Mouse (Mus musculus) liver, embryonic 12.5 days (tissue): ENCODE measurements around the gene Afg1l. TPM values are rescaled to one million over a fixed set of nuclear protein-coding genes. Genes with fewer than 3 reads are reported as not detected.
A peak's percentile ranks its signal among the peaks of the same experiment; 100 is the strongest.

Experiments used
- ATAC-seq: fragments of 200-750 bp; cut with Nextera tagmentation; 2 replicates; pipeline ENCODE4 v1.8.0; 2017; ENCODE audit warnings: moderate number of reproducible peaks, mild to moderate bottlenecking, moderate library complexity
- H3K27ac ChIP-seq: fragments of 300-500 bp; sonication (generic); 2 replicates; pipeline ENCODE4 v1.5.1; 2016; ENCODE audit warnings: mild to moderate bottlenecking
- H3K27me3 ChIP-seq: fragments of 300-500 bp; sonication (generic); replicated peaks from 2 replicates; pipeline ENCODE4 v1.6.1; 2016; ENCODE audit warnings: mild to moderate bottlenecking, moderate library complexity
- H3K36me3 ChIP-seq: fragments of 300-500 bp; sonication (generic); 2 replicates; pipeline ENCODE4 v1.6.1; 2016; ENCODE audit warnings: mild to moderate bottlenecking, moderate library complexity
- H3K4me1 ChIP-seq: fragments of 300-500 bp; sonication (generic); 2 replicates; pipeline ENCODE4 v1.6.1; 2016
- H3K4me2 ChIP-seq: fragments of 300-500 bp; sonication (generic); 2 replicates; pipeline ENCODE4 v1.6.1; 2016; ENCODE audit warnings: mild to moderate bottlenecking, moderate library complexity
- H3K4me3 ChIP-seq: fragments of 300-500 bp; sonication (generic); 2 replicates; pipeline ENCODE4 v1.5.1; 2016; ENCODE audit warnings: mild to moderate bottlenecking, moderate library complexity
- H3K9ac ChIP-seq: fragments of 300-500 bp; sonication (generic); 2 replicates; pipeline ENCODE4 v1.6.1; 2016; ENCODE audit warnings: mild to moderate bottlenecking, moderate library complexity
- H3K9me3 ChIP-seq: fragments of 300-500 bp; sonication (generic); replicated peaks from 2 replicates; pipeline ENCODE4 v1.6.1; 2016; ENCODE audit warnings: mild to moderate bottlenecking, moderate library complexity
- WGBS: fragments of 180-500 bp; shearing (Covaris S2); methylation state at CpG from one replicate; pipeline ENCODE4 v1.1.7; 2016; ENCODE audit not compliant: insufficient replicate concordance; 5-methylcytosine and 5-hydroxymethylcytosine counted together
- polyA plus RNA-seq: library from polyadenylated mRNA; unstranded; fragments of >200 nt; fragmentation: Nextera tagmentation; extraction: Ambion mirVana; gene quantifications from 2 replicates; pipeline ENCODE4 v1.2.1, GENCODE M21; 2016

The Afg1l gene
- polyA plus RNA-seq, 1 experiment from 2014 or later, result 3.2 TPM

DNA sequence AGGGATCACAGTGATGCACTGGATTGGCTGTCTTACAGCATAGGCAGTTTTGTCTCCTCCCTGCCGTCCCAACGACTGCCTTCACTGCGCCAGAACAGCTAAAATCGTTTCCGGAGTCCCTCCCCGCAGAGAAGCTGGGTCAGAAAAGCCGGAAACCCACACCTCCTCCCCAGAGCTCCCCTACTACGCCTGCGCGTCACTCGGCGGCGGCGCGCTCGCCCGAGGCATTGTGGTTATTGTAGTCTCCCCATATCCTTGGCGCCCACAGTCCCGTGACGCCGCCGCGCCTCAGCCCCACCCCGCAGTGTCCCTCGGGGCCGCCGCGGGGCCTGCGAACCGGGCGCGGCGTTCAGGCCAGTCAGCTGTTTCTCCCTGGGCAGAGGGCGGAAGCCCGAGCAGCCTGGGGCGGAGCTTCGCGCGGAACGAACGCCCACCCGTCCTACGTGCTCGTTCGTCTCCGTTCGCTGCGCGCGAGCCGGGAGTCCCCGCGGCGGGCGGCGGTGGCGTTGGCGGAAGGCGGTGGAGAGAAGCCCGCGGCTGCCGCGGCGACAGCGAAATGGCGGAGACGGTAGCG, 23.5 kb upstream of the Afg1l start, which contains the start of gene Snx3:
Snx3 (plus strand) TSS at position 256 of the 574 bp plus-strand sequence.
- peak; percentile 98 for ATAC-seq
- H3K36me3 ChIP-seq, result peaks cover 20% of the 10 kb centered on the region
- peak within 1 kb of the TSS; percentile 99 for H3K9ac ChIP-seq
- H3K4me1 ChIP-seq, result peaks cover 60% of the 10 kb centered on the region
- peak within 1 kb of the TSS; percentile 100 for H3K27ac ChIP-seq
- H3K9me3 ChIP-seq, result no peaks in the 10 kb centered on the region
- H3K27me3 ChIP-seq, result no peaks in the 10 kb centered on the region
- under 1% methylated on average over 67 of the region's 68 CpGs for WGBS
- H3K4me3 ChIP-seq, result peak within 1 kb of the TSS; percentile 98
- H3K4me2 ChIP-seq, result peak within 1 kb of the TSS; percentile 73

DNA sequence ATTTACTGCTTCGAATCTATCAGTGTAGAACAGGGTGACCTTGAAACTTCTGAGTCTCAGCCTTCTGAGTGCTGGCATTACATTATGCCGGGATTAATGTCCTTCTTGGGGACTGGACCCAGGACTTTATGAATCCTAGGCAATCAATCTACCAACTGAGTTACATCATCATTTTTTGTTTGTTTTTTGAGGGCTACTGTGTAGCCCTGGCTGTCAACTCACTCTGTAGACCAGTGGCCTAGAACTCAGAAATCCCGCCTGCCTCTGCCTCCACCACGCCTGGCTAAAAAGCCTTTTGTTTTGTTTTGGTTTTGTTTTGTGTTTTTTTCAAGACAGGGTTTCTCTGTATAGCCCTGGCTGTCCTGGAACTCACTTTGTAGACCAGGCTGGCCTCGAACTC, 22.8 kb upstream of the Afg1l start:
- peak overlapping the region; percentile 100 for H3K27ac ChIP-seq
- WGBS, result 58% methylated on average over 5 of the region's 5 CpGs
- H3K4me3 ChIP-seq, result peak overlapping the region; percentile 98
- H3K9me3 ChIP-seq, result no peaks in the 10 kb centered on the region
- H3K27me3 ChIP-seq, result no peaks in the 10 kb centered on the region
- peak overlapping the region; percentile 99 for H3K9ac ChIP-seq
- H3K4me1 ChIP-seq, result peaks cover 54% of the 10 kb centered on the region
- H3K36me3 ChIP-seq, result peaks cover 17% of the 10 kb centered on the region
- H3K4me2 ChIP-seq, result peak overlapping the region; percentile 73
- no peak for ATAC-seq

DNA sequence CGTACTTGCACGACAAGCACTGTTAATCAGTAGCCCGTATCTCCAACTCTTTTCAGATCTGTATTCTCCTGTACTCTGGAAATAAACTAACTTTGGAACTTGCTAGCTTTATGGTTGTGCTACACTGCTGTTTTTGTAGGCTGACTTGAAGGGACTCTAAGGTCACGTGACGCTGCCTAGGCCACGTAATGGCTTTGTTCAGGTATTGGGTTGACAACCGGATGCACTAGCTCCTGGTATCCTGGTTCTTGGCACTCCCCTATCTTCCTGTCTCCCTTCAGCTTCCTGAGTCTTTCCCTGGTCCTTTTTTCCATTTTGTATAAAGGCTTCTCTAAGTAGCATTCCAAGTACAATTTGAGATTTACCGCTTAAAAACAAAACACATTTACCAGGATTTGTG, 22.2 kb upstream of the Afg1l start:
- H3K9me3 ChIP-seq, result no peaks in the 10 kb centered on the region
- peak overlapping the region; percentile 73; the same call in 1 of the 2 replicates for H3K4me2 ChIP-seq
- H3K27ac ChIP-seq, result peak overlapping the region; percentile 100
- H3K27me3 ChIP-seq, result no peaks in the 10 kb centered on the region
- peaks cover 11% of the 10 kb centered on the region for H3K36me3 ChIP-seq
- 92% methylated on average over 8 of the region's 8 CpGs for WGBS
- H3K4me3 ChIP-seq, result no peak overlapping the region
- no peak overlapping the region for H3K9ac ChIP-seq
- no peak for ATAC-seq
- H3K4me1 ChIP-seq, result peaks cover 49% of the 10 kb centered on the region

DNA sequence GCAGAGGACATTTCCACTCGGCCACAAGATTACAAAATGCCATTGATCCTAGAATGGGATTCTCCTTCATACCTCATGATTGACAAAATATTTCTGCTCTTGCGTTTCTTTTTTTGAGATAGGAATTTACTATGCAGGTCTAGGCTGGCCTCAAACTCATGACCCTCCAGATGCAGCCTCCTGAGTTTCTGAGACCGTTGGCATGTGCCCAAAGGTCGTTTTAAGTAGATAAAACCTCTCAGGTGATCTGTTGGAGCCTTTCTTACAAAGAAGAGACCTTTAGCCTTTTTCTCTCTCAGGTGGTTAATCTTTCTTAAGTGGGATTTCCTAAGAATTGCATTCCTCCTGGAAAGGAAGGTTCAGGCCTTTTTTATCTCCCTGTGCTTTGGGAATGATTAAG, 14.6 kb upstream of the Afg1l start:
- no peak overlapping the region for H3K27ac ChIP-seq
- H3K27me3 ChIP-seq, result no peaks in the 10 kb centered on the region
- ATAC-seq, result no peak
- H3K4me1 ChIP-seq, result peaks cover 31% of the 10 kb centered on the region
- H3K9me3 ChIP-seq, result no peaks in the 10 kb centered on the region
- no peak overlapping the region for H3K9ac ChIP-seq
- H3K36me3 ChIP-seq, result no peaks in the 10 kb centered on the region
- 52% methylated on average over 4 of the region's 4 CpGs for WGBS
- no peak overlapping the region for H3K4me2 ChIP-seq
- no peak overlapping the region for H3K4me3 ChIP-seq

DNA sequence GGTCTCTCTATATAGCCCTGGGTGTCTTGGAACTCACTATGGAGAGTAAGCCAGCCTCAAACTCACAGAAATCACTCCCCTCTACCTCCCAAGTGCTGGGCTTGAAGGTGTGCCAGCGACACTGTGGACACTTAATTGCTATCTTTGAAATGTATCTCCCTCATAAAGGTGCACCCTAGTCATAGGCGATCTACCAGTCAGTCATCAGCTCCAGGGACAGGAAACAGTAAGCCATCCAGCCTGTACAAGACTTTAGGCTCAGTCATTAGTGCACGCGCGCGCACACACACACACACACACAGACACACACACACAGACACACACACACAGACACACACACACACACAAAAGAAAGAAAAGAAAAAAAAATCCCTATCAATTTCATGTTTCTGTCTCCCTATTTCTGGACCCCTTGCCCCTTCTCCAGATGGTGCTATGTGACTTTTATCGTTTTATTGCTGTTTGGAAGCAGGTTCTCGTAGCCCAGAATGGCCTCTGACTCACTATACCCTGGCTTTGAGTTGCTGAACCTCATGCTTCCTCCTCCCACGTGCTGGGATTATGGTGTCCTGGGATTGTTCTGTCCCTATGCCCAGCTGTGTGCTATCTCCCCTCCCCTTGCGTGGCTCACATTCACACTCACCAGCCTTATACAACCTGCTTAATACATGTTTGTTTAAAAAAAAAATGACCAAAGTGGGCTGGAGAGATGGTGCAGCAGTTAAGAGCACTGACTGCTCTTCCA, 13.8 kb upstream of the Afg1l start:
- Histone ChIP-seq H3K27ac (no peak overlapping the region), H3K9ac (no peak overlapping the region), H3K27me3 (no peaks in the 10 kb centered on the region), H3K9me3 (no peaks in the 10 kb centered on the region), H3K4me1 (peaks cover 30% of the 10 kb centered on the region), H3K4me2 (no peak overlapping the region), H3K36me3 (no peaks in the 10 kb centered on the region), H3K4me3 (no peak overlapping the region)
- ATAC-seq, result no peak
- WGBS, result 77% methylated on average over 10 of the region's 10 CpGs

DNA sequence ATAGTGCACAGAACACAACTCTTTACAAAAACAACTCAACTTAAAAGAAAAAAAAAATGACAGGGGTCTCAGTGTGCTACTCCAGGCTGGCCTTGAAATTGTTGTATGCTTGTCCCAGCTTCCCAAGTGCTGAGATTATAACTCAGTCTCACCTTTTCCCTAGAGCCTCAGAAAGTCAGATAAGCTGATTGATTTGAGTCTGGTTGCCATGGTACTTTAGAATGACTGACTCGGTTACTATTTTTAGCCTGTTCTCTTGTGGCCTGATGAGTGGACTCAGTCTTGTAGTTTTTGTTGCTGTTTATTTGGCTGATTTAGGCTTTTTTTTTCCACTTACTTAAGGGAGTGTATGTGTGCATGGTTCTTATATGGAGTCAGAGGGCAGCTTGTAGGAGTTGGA, 12.8 kb upstream of the Afg1l start:
- Histone ChIP-seq H3K4me1 (peaks cover 30% of the 10 kb centered on the region), H3K4me3 (no peak overlapping the region), H3K27me3 (0 out of 2 replicates have a peak, but pooled peaks cover under 1% of the 10 kb centered on the region), H3K9me3 (no peaks in the 10 kb centered on the region), H3K36me3 (no peaks in the 10 kb centered on the region), H3K9ac (no peak overlapping the region), H3K4me2 (no peak overlapping the region), H3K27ac (no peak overlapping the region)
- WGBS, result 13% methylated on average over 1 of the region's 1 CpGs
- no peak for ATAC-seq

DNA sequence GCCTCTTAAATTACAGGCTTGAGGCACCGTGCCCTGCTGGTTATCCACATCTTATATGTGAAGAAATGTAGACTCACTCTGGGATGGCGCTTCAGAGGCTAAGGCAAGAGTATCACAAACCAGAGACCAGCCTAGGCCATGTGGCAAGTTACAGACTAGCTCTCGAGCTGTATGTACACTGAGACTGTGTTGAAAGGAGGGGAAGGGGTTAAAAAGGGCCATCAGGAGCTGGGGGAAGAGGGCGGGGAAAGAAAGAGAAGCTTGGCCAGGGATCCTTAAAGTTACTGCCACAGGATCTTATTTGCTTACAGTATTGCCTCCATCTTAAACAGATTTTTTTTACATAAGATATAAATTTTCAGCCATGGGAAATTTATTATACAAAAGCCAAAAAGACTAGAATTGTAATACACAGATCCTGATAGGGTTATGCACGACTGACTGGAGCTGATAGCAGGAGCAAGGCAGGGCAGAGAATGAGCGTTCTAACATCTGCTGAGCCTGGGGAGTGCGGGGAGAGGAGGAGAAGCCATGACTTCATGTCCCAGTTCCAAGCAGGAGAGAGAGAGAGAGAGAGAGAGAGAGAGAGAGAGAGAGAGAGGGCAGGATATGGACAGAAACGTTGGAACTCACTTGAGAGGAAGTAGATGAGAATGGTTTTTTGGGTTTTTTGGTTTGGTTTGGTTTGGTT, 10.4 kb upstream of the Afg1l start:
- Histone ChIP-seq H3K9me3 (no peaks in the 10 kb centered on the region), H3K27me3 (0 out of 2 replicates have a peak, but pooled peaks cover 3% of the 10 kb centered on the region), H3K27ac (no peak overlapping the region), H3K4me1 (peaks cover 30% of the 10 kb centered on the region), H3K4me2 (no peak overlapping the region), H3K36me3 (no peaks in the 10 kb centered on the region), H3K4me3 (no peak overlapping the region), H3K9ac (no peak overlapping the region)
- ATAC-seq, result no peak; the same call in 1 of the 2 replicates
- WGBS, result 33% methylated on average over 8 of the region's 8 CpGs

DNA sequence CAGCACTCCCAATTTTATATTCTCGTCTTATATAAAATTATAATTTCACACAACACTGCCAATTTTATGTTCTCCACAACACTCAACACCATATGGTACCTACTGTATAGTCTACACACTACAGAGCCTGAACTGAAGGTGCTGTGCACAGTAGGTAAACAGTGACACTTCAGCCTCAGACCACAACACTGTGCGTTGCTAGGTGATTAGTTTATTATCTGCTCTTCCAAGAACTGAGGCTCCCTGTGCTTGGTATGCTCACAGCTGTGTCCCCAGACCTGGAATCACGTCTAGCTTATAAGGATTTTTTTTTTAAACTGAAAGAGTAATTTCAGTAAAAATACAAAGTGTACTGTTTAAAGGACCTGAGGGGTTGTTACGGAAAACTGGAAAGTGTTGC, 2.4 kb upstream of the Afg1l start:
- peak; percentile 64 for ATAC-seq
- Histone ChIP-seq H3K36me3 (no peaks in the 10 kb centered on the region), H3K9ac (no peak overlapping the region), H3K27me3 (no peaks in the 10 kb centered on the region), H3K9me3 (no peaks in the 10 kb centered on the region), H3K4me2 (no peak overlapping the region), H3K4me3 (no peak overlapping the region), H3K27ac (no peak overlapping the region), H3K4me1 (peaks cover 56% of the 10 kb centered on the region)
- WGBS, result 52% methylated on average over 4 of the region's 4 CpGs

DNA sequence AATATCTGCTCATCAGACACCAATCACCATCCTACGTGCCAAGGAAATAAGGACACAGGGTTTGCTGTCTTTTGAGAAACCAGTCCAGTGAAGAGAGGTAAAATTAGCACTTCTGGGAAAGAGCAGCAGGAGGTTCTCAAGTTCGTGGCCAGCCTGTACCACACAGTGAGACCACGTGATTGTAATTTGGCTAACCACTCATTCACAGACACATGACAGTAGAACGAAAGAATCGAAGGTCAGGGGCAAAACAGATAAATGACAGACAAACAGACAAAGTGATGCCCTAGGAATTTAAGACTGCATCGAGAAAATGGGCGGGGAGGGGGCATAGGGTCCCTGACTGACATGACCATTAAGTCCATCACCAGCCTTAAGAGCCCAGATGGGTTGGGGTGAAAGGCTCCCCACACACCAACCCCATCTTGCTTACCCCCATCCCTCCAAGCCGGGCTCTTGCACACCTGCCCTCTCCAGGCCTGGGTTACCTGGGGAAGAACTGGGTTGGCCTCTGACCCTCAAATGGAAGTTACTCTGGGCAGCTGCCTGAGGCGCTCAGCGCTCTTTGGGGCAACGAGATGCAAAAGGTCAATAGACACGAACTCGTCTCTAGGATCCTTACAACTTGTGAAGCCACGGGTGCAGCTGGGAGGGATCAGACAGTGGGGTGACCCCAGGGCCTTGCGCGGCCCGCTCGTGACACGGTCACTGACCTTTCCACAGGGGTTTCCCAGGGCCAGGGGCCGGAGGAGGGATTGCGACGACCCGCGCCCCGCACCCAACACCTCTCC, 620 bp downstream of the Afg1l start:
- no peak; the same call in 1 of the 2 replicates for ATAC-seq
- Histone ChIP-seq H3K4me1 (peaks cover 57% of the 10 kb centered on the region), H3K9ac (peak overlapping the region; percentile 88)

DNA sequence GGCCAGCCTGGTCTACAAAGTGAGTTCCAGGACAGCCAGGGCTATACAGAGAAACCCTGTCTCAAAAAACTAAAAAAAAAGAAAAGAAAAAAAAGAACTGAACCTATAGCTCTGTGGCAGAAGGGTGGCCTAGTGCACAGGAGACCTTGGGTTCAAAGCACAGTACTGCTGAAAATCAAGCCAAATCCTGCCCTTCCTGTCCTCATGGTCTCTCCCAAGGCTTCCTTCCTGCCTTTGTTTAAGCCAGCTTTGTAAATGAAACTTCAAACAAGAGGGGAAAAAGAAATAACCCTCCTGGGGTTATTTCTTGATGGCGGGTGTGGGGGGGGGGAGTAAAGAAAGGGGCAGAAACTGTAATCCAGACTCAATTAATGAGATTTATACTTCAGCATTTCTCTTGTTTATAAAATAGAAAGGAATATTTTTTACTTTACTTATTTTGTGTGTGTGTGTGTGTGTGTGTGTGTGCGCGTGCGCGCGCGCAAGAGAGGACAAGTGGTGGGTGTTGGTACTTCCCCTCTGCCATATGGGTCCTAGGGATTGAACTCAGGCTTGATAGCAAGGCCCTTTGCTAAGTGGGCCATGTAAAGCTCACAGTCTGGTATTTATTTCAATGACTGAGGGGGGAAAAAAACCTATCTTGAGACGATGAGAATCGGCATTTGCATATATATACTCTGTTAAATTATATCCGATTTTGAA, 1.4 kb downstream of the Afg1l start:
- H3K9ac ChIP-seq, result no peak overlapping the region
- H3K4me1 ChIP-seq, result peaks cover 49% of the 10 kb centered on the region
- peaks cover 8% of the 10 kb centered on the region for H3K36me3 ChIP-seq

More for the DNA sequence above, 620 bp downstream of the Afg1l start:
- 0 out of 2 replicates have a peak, but pooled peaks cover 3% of the 10 kb centered on the region for H3K9me3 ChIP-seq
- 8% methylated on average over 25 of the region's 25 CpGs for WGBS
- peaks cover 5% of the 10 kb centered on the region for H3K36me3 ChIP-seq
- H3K4me2 ChIP-seq, result peak overlapping the region; percentile 80
- no peaks in the 10 kb centered on the region for H3K27me3 ChIP-seq
- peak overlapping the region; percentile 80 for H3K4me3 ChIP-seq
- H3K27ac ChIP-seq, result peak overlapping the region; percentile 98

DNA sequence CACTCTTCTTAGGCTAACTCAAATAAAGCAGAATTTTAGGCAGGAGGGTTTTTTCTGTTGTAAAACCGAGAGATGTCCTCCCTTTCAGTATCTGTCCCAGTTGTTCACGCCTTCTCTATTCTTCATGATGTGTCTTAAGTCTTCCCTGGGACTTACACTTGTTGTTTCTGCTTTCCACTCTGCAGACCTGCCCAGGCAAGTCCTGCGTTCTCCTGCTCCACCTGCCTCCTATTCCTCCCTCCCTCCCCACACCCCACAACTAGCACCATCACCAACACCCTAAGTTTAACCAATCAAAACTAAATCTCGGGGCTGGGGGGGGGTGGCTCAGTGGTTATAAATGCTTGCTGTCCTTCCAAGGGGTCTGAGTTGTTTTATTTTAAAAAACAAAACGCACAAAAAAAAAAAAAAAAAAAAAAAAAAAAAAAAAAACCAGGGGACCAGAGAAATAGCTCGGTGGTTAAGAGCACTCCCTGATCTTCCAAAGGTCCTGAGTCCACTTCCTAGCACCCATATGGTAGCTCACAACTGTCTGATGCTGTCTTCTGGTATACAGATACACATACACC, 3.3 kb downstream of the Afg1l start:
- no peak overlapping the region for H3K27ac ChIP-seq
- 65% methylated on average over 6 of the region's 6 CpGs for WGBS
- no peak overlapping the region for H3K4me2 ChIP-seq
- no peaks in the 10 kb centered on the region for H3K27me3 ChIP-seq
- peaks cover 14% of the 10 kb centered on the region for H3K36me3 ChIP-seq
- no peak overlapping the region for H3K9ac ChIP-seq
- ATAC-seq, result no peak
- no peak overlapping the region for H3K4me3 ChIP-seq
- peaks cover 31% of the 10 kb centered on the region for H3K4me1 ChIP-seq
- H3K9me3 ChIP-seq, result 0 out of 2 replicates have a peak, but pooled peaks cover 3% of the 10 kb centered on the region

More for the DNA sequence above, 1.4 kb downstream of the Afg1l start:
- no peak overlapping the region for H3K4me3 ChIP-seq
- 90% methylated on average over 10 of the region's 10 CpGs for WGBS
- H3K4me2 ChIP-seq, result peak overlapping the region; percentile 80
- H3K9me3 ChIP-seq, result 0 out of 2 replicates have a peak, but pooled peaks cover 3% of the 10 kb centered on the region
- H3K27ac ChIP-seq, result 0 out of 2 replicates have a peak overlapping the region, but pooled peaks have one; percentile 98
- H3K27me3 ChIP-seq, result no peaks in the 10 kb centered on the region
- no peak for ATAC-seq
